In the genomic region with DNA sequence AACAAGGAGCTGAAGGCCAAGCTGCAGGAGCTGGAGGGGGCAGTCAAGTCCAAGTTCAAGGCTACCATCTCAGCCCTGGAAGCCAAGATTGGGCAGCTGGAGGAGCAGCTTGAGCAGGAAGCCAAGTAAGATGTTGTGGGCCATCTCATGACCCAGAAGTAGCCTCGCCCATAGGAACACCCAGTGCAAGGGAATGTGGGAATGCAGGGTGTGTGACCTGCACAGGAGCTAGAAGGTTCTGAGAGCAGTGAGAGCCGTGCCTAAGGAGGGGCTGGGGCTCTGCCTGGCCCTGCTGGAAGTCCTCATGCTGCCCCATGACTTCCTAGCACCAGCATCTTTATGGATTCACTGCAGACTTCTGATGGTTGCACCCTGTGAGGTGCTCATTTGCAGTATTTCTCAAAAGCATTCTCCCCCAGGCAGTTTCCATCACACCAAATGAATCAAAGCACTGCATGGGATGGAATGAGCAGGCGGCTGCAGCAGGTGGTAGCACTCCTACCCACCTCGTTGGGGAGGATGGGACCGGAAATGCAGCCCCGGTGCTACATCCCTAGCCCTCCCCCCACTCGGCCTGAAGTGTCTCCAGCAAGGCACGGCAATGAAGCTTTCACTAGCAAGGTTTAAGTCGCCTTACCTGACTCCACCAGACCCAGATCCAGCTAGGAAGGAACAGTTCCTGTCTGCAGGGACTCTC, we compare ENCODE assay signal across 28 mouse cellular contexts. TPM values are rescaled to one million over a fixed set of nuclear protein-coding genes. Genes with fewer than 3 reads are reported as not detected.
DNase-seq lines count a peak whose midpoint lies in the region; ATAC-seq and TF ChIP-seq lines count a peak whose summit lies in the region.
"Had no signal": no experiment of that assay in that cellular context is flagged by ENCODE, and none has a peak within 500 bp of the region (broad histone marks: within the 10 kb centered on the region; RNA-seq: fewer than 3 reads in every experiment).

No protein-coding gene starts in this region.

- in situ Hi-C loops in ES-E14 (cut with MboI; ENCODE audit: low sequenced_read_pairs in 2 of 2, unreplicated experiment in 2 of 2): no loop called here

- H3K27me3 ChIP-seq in heart, embryonic 13.5 days (replicated peaks): no peaks in the 10 kb centered on the region
- no peaks in the 10 kb centered on the region for H3K27me3 ChIP-seq in heart, embryonic 10.5 days (ENCODE audit: insufficient read depth, poor library complexity, severe bottlenecking)
- H3K27me3 ChIP-seq in hindbrain, embryonic 13.5 days: no peaks in the 10 kb centered on the region
- H3K27me3 ChIP-seq: embryonic facial prominence, embryonic 12.5 days; limb, embryonic 12.5 days; liver, embryonic 15.5 days; midbrain, embryonic 13.5 days; neural tube, embryonic 13.5 days had no signal

- ATAC-seq in heart, embryonic 13.5 days (ENCODE audit: extremely low read depth, insufficient number of reproducible peaks, low FRiP score, low TSS enrichment): no peak
- ATAC-seq in hindbrain, embryonic 13.5 days (ENCODE audit: low FRiP score): no peak
- ATAC-seq: activated CD4-positive, CD25-positive, alpha-beta regulatory T cell, adult 4 months; forebrain, embryonic 14.5 days; hindbrain, embryonic 16.5 days; midbrain, embryonic 13.5 days had no signal

- intact Hi-C loops in gastrocnemius, adult 2 months (cut with DNase I): no loop called here

- no peak overlapping the region for H3K4me2 ChIP-seq in heart, embryonic 13.5 days
- H3K4me2 ChIP-seq in hindbrain, embryonic 13.5 days: no peak overlapping the region
- H3K4me2 ChIP-seq: embryonic facial prominence, embryonic 12.5 days; limb, embryonic 12.5 days; liver, embryonic 15.5 days; lung, embryonic 14.5 days; midbrain, embryonic 13.5 days; neural tube, embryonic 13.5 days had no signal

- no peaks in the 10 kb centered on the region for H3K4me1 ChIP-seq in heart, embryonic 13.5 days
- H3K4me1 ChIP-seq in heart, embryonic 10.5 days: no peaks in the 10 kb centered on the region
- H3K4me1 ChIP-seq in ES-E14 (ENCODE audit: control insufficient read depth in 2 of 2, insufficient read depth in 2 of 2, low read length in 2 of 2, poor library complexity in 1 of 2): peaks cover 3 to 14% of the 10 kb centered on the region in 2 experiments; a peak in 2 of 4 replicates
- H3K4me1 ChIP-seq in hindbrain, embryonic 13.5 days (replicated peaks): no peaks in the 10 kb centered on the region
- H3K4me1 ChIP-seq: embryonic facial prominence, embryonic 12.5 days; hindbrain, embryonic 10.5 days; limb, embryonic 12.5 days; liver, embryonic 15.5 days; midbrain, embryonic 13.5 days; neural tube, embryonic 13.5 days had no signal

- WGBS in heart, embryonic 13.5 days: 79% methylated on average over 9 of the region's 9 CpGs
- 86% methylated on average over 9 of the region's 9 CpGs for WGBS in heart, embryonic 10.5 days
- WGBS in hindbrain, embryonic 13.5 days: 86% methylated on average over 9 of the region's 9 CpGs

- no peak overlapping the region for H3K4me3 ChIP-seq in heart, embryonic 13.5 days
- H3K4me3 ChIP-seq in heart, embryonic 10.5 days: no peak overlapping the region
- peak overlapping the region in 1 of 2 experiments; percentile 39; a peak in 1 of 4 replicates for H3K4me3 ChIP-seq in ES-E14 (ENCODE audit: insufficient read depth in 1 of 2, low read depth in 1 of 2, low read length in 2 of 2, poor library complexity in 1 of 2, severe bottlenecking in 1 of 2)
- no peak overlapping the region for H3K4me3 ChIP-seq in gastrocnemius, adult 2 months
- H3K4me3 ChIP-seq in hindbrain, embryonic 13.5 days: no peak overlapping the region
- H3K4me3 ChIP-seq: embryonic facial prominence, embryonic 12.5 days; heart, adult 2 months; hindbrain, embryonic 10.5 days; limb, embryonic 12.5 days; liver, embryonic 15.5 days; midbrain, embryonic 13.5 days; neural tube, embryonic 13.5 days had no signal

- no peaks in the 10 kb centered on the region for H3K9me3 ChIP-seq in heart, embryonic 13.5 days
- no peaks in the 10 kb centered on the region for H3K9me3 ChIP-seq in heart, embryonic 10.5 days
- no peaks in the 10 kb centered on the region for H3K9me3 ChIP-seq in ES-E14 (ENCODE audit: control insufficient read depth, insufficient read depth, low read depth, low read length)
- no peaks in the 10 kb centered on the region for H3K9me3 ChIP-seq in hindbrain, embryonic 13.5 days
- H3K9me3 ChIP-seq: embryonic facial prominence, embryonic 12.5 days; hindbrain, embryonic 10.5 days; limb, embryonic 12.5 days; liver, embryonic 15.5 days; midbrain, embryonic 13.5 days; neural tube, embryonic 13.5 days had no signal

- DNase-seq in heart, embryonic 10.5 days (ENCODE audit: low spot score): no peak
- peak; percentile 12 for DNase-seq in ovary, adult 18-20 months (ENCODE audit: low spot score)
- DNase-seq in ovary, postnatal 14 days (ENCODE audit: low spot score): no peak
- DNase-seq in ES-E14 (ENCODE audit: low read depth, low spot score): no peak
- DNase-seq in gastrocnemius, adult 2 months: no peak
- DNase-seq: B cell, adult 2 months; cerebellum, adult 9-11 months; embryo, embryonic 11 days; heart, adult 2 months; heart, postnatal 14 days; kidney, adult 18-20 months; kidney, postnatal 36 days; lung, embryonic 14.5 days; right cerebral cortex, adult 18-20 months; spleen, adult 18-20 months; thymus, postnatal 25 days had no signal

- H3K36me3 ChIP-seq in heart, embryonic 13.5 days: peaks cover 99% of the 10 kb centered on the region
- H3K36me3 ChIP-seq in heart, embryonic 10.5 days: peaks cover 93% of the 10 kb centered on the region
- peaks cover 57% of the 10 kb centered on the region for H3K36me3 ChIP-seq in ES-E14 (ENCODE audit: control insufficient read depth, insufficient read depth, low read length, poor library complexity, severe bottlenecking)
- H3K36me3 ChIP-seq in hindbrain, embryonic 13.5 days: peaks cover 94% of the 10 kb centered on the region

- H3K9ac ChIP-seq in heart, embryonic 13.5 days: no peak overlapping the region
- H3K9ac ChIP-seq in ES-E14 (ENCODE audit: insufficient read depth, low read depth, low read length, poor library complexity, severe bottlenecking): peak overlapping the region; percentile 41; the same call in 1 of the 2 replicates
- no peak overlapping the region for H3K9ac ChIP-seq in hindbrain, embryonic 13.5 days
- H3K9ac ChIP-seq: embryonic facial prominence, embryonic 12.5 days; limb, embryonic 12.5 days; liver, embryonic 15.5 days; lung, embryonic 14.5 days; midbrain, embryonic 13.5 days; neural tube, embryonic 13.5 days had no signal

- H3K27ac ChIP-seq in heart, embryonic 13.5 days (replicated peaks): 0 out of 2 replicates have a peak overlapping the region, but pooled peaks have one; percentile 9
- H3K27ac ChIP-seq in heart, embryonic 10.5 days: no peak overlapping the region
- H3K27ac ChIP-seq in ES-E14 (ENCODE audit: insufficient read depth, low read depth, low read length, poor library complexity, severe bottlenecking): peak overlapping the region; percentile 1; the same call in 1 of the 2 replicates
- H3K27ac ChIP-seq in gastrocnemius, adult 2 months: no peak overlapping the region
- no peak overlapping the region for H3K27ac ChIP-seq in hindbrain, embryonic 13.5 days
- H3K27ac ChIP-seq: embryonic facial prominence, embryonic 12.5 days; heart, adult 2 months; hindbrain, embryonic 10.5 days; limb, embryonic 12.5 days; liver, embryonic 15.5 days; macrophage; midbrain, embryonic 13.5 days; neural tube, embryonic 13.5 days had no signal

- no peak for TF ChIP-seq CTCF in gastrocnemius, adult 2 months (IDR thresholded peaks at IDR 0.05)

TF ChIP-seq in ES-E14, 5 proteins besides CTCF, POLR2A, EP300 and RAD21:
- TF ChIP-seq CHD2 (IDR thresholded peaks at IDR 0.05; ENCODE audit: low read depth, low read length) (no peak), MAFK (IDR thresholded peaks at IDR 0.05; ENCODE audit: insufficient read depth, low read depth, low read length) (no peak), HCFC1 (IDR thresholded peaks at IDR 0.05; ENCODE audit: borderline replicate concordance, insufficient read depth, low read length) (no peak), ZNF384 (IDR thresholded peaks at IDR 0.05; ENCODE audit: low read depth, low read length) (no peak), ZC3H11A (IDR thresholded peaks at IDR 0.05; ENCODE audit: borderline replicate concordance, low read depth, low read length) (no peak)
TF ChIP-seq in ES-E14: peak in this region for 0.

RNA-seq across cellular contexts. Expression of gene Ndel1, which starts 59.6 kb away (rescaled TPM):
- 56.7 and 61.6 TPM in 2 replicates for polyA plus RNA-seq in heart, embryonic 13.5 days (2015; fragmentation: Nextera tagmentation; extraction: Ambion mirVana)
- 68.7 and 69.2 TPM in 2 replicates for polyA plus RNA-seq in heart, embryonic 10.5 days (2016; fragmentation: Nextera tagmentation; extraction: Ambion mirVana)
- 24.9 and 40.1 TPM in 2 replicates for total RNA-seq in ES-E14 (2012; rRNA removed)
- 10 to 100 TPM; 82.3 to 82.4 TPM for total RNA-seq in gastrocnemius, adult 2 months (2021)
- 90.8 and 92.6 TPM in 2 replicates for polyA plus RNA-seq in hindbrain, embryonic 13.5 days (2015; fragmentation: Nextera tagmentation; extraction: Ambion mirVana)

Comparison
In these comparisons a context has a peak if more than half of its experiments do, and no peak if none do; other contexts are left out.
1. H3K27ac ChIP-seq: peak in heart, embryonic 13.5 days (single experiment) and ES-E14 (single experiment); none in heart, embryonic 10.5 days (single experiment), gastrocnemius, adult 2 months (single experiment) and hindbrain, embryonic 13.5 days (single experiment).